Mouse (Mus musculus) heart, adult 2 months (tissue): ENCODE measurements around the gene Cela3a.

Experiments
- CTCF ChIP-seq: fragments of 200-600 bp; IDR thresholded peaks from 2 replicates; pipeline ENCODE4 v1.8.1; 2022; ENCODE audit warnings: antibody characterized with exemption, mild to moderate bottlenecking, moderate library complexity
- POLR2A ChIP-seq: fragments of 200-500 bp; IDR thresholded peaks from 2 replicates; pipeline ENCODE4 v1.6.1; 2011; ENCODE audit warnings: mild to moderate bottlenecking, low read depth, low read length, control low read depth; ENCODE audit not compliant: insufficient read depth

DNA sequence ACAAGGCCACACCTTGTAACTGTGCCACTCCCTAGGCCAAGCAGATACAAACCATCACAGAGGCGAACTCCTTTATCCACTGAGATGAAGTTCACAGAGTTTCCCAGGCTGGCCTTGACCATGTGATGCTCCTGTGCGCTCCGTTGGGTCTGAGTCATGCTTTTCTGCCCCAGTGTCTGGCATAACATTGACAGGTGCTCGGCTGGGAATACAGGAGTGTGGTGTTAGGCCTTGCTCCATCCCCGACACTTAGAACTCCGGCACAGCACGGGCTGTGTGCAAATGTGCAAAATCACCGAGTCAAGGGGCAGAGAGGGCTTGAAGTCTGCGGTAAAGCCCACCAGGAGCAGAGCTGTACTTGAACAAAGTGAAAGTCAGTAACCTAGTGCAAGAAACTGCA, 16.7 kb downstream of the Cela3a start:
- TF ChIP-seq CTCF (no peak), POLR2A (no peak)
